Mouse (Mus musculus): Measurements from ENCODE around the gene Lypd3. TPM values are rescaled to one million over a fixed set of nuclear protein-coding genes. Genes with fewer than 3 reads are reported as not detected.

Lypd3 gene
- total RNA-seq, 1 experiment = 0.13 TPM

GRCm38 (mm10) chr7:24608561-24608960, 27.8 kb upstream of the Lypd3 start:
- TF ChIP-seq MAFK (IDR thresholded peaks at IDR 0.05; ENCODE audit: insufficient read depth, low read depth, low read length) (no peak), ZNF384 (IDR thresholded peaks at IDR 0.05; ENCODE audit: low read depth, low read length) (no peak), HCFC1 (IDR thresholded peaks at IDR 0.05; ENCODE audit: borderline replicate concordance, insufficient read depth, low read length) (no peak), CHD2 (IDR thresholded peaks at IDR 0.05; ENCODE audit: low read depth, low read length) (no peak), ZC3H11A (IDR thresholded peaks at IDR 0.05; ENCODE audit: borderline replicate concordance, low read depth, low read length) (no peak)
- no peaks in the 10 kb centered on the region; the same call in 1 of the 2 replicates for H3K36me3 ChIP-seq (ENCODE audit: control insufficient read depth, insufficient read depth, low read length, poor library complexity, severe bottlenecking)
- DNase-seq (ENCODE audit: low read depth, low spot score) = no peak
- no peaks in the 10 kb centered on the region for H3K9me3 ChIP-seq (ENCODE audit: control insufficient read depth, insufficient read depth, low read depth, low read length)
- H3K9ac ChIP-seq (ENCODE audit: insufficient read depth, low read depth, low read length, poor library complexity, severe bottlenecking) = no peak overlapping the region
- H3K4me3 ChIP-seq (ENCODE audit: insufficient read depth in 1 of 2, low read depth in 1 of 2, low read length in 2 of 2, poor library complexity in 1 of 2, severe bottlenecking in 1 of 2) = no peak overlapping the region
- in situ Hi-C loops (cut with MboI; ENCODE audit: low sequenced_read_pairs in 2 of 2, unreplicated experiment in 2 of 2) = loop anchor here in 1 of 2 experiments (25.0 kb wide), 1 partner anchor 354 kb away; the partner anchor contains the start of gene Rabac1
- no peak overlapping the region for H3K27ac ChIP-seq (ENCODE audit: insufficient read depth, low read depth, low read length, poor library complexity, severe bottlenecking)
- H3K4me1 ChIP-seq (ENCODE audit: control insufficient read depth in 2 of 2, insufficient read depth in 2 of 2, low read length in 2 of 2, poor library complexity in 1 of 2) = peaks cover 0 to 12% of the 10 kb centered on the region in 2 experiments; a peak in 2 of 4 replicates

DNA sequence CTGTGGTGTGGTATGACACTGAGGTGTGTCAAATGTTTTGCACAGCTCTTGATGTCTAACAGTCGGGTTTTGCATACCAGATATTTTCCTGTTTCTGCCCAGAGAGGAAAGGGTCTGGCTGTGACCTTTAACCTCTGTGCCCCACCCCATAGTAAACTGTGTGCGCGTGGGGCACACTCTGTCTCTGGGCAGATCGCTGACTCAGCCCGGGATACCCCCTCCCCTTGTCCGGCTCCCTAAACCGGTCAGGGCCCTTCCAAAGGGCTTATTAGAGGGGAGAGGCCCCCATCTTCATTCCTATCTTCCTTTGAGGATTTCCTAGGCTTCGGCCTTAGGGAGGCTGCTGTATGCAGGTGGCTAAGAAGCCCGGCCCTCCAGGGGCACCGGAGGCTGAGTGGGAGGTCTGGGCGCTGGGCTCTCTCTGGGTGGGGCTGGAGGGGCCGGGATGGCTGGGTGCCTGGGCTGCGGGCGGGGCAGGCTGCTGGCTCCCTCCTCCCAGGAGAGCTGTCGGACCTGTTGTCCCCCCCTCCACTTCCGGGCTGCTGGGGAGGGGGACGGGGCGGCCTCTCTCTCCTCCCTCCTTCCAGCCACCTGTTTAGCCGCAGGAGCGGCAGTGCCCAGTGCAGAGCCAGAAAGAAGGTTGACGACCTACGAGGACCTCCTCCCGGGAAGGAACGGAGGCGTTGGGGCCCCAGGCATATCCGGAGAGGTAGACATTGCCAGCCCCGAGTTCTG, 26.0 kb upstream of the Lypd3 start, which contains the start of gene Phldb3:
Phldb3 (plus strand) TSS at position 620 of the 735 bp plus-strand sequence.
- Histone ChIP-seq H3K27ac (ENCODE audit: insufficient read depth, low read depth, low read length, poor library complexity, severe bottlenecking) (no peak within 1 kb of the TSS), H3K4me3 (ENCODE audit: insufficient read depth in 1 of 2, low read depth in 1 of 2, low read length in 2 of 2, poor library complexity in 1 of 2, severe bottlenecking in 1 of 2) (peak within 1 kb of the TSS; percentile 45 to 68), H3K36me3 (ENCODE audit: control insufficient read depth, insufficient read depth, low read length, poor library complexity, severe bottlenecking) (no peaks in the 10 kb centered on the region; the same call in 1 of the 2 replicates), H3K4me1 (ENCODE audit: control insufficient read depth in 2 of 2, insufficient read depth in 2 of 2, low read length in 2 of 2, poor library complexity in 1 of 2) (peaks cover 0 to 12% of the 10 kb centered on the region in 2 experiments; a peak in 2 of 4 replicates), H3K9ac (ENCODE audit: insufficient read depth, low read depth, low read length, poor library complexity, severe bottlenecking) (peak within 1 kb of the TSS; percentile 10), H3K9me3 (ENCODE audit: control insufficient read depth, insufficient read depth, low read depth, low read length) (no peaks in the 10 kb centered on the region)
- no peak for TF ChIP-seq HCFC1 (IDR thresholded peaks at IDR 0.05; ENCODE audit: borderline replicate concordance, insufficient read depth, low read length)
- TF ChIP-seq ZC3H11A (IDR thresholded peaks at IDR 0.05; ENCODE audit: borderline replicate concordance, low read depth, low read length) = no peak
- TF ChIP-seq MAFK (IDR thresholded peaks at IDR 0.05; ENCODE audit: insufficient read depth, low read depth, low read length) = 0 out of 2 replicates have a peak, but pooled peaks have one; percentile 30
- TF ChIP-seq ZNF384 (IDR thresholded peaks at IDR 0.05; ENCODE audit: low read depth, low read length) = no peak
- DNase-seq (ENCODE audit: low read depth, low spot score) = no peak
- in situ Hi-C loops (cut with MboI; ENCODE audit: low sequenced_read_pairs in 2 of 2, unreplicated experiment in 2 of 2) = loop anchor here in 1 of 2 experiments (25.0 kb wide), 1 partner anchor 352 kb away; the partner anchor contains the start of gene Rabac1

DNA sequence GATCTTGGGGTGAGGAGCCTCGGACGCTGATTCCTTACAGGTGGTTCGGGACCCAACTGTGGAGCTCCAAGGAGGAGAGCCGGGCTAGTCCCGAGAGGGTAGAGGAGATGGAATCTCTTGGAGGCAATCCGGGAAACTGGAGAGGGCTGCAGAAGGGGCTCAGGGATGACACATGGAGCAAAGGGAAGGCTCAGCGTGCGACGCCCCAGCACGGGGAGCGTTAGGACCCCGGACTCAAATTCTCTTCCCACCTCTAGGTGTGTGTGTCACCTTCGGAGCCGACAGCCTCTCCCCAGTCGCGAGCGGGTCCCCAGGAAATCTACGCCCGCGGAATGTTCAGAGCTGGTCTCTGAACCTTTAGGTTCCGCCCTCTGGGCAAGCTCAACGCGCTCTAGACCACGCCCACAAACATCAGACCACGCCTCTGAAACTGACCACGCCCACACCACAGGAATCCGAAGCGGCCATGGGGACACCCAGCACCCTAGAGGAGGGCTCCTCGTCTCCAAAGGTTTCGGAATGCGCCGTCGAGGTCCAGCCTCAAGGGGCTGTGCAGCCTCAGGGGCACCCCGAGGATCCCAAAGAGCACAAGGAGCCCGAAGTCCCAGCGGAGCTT, 25.4 kb upstream of the Lypd3 start:
- Histone ChIP-seq H3K4me1 (ENCODE audit: control insufficient read depth in 2 of 2, insufficient read depth in 2 of 2, low read length in 2 of 2, poor library complexity in 1 of 2) (peaks cover 0 to 12% of the 10 kb centered on the region in 2 experiments; a peak in 2 of 4 replicates), H3K9ac (ENCODE audit: insufficient read depth, low read depth, low read length, poor library complexity, severe bottlenecking) (peak overlapping the region; percentile 10), H3K9me3 (ENCODE audit: control insufficient read depth, insufficient read depth, low read depth, low read length) (no peaks in the 10 kb centered on the region), H3K36me3 (ENCODE audit: control insufficient read depth, insufficient read depth, low read length, poor library complexity, severe bottlenecking) (no peaks in the 10 kb centered on the region; the same call in 1 of the 2 replicates), H3K4me3 (ENCODE audit: insufficient read depth in 1 of 2, low read depth in 1 of 2, low read length in 2 of 2, poor library complexity in 1 of 2, severe bottlenecking in 1 of 2) (peak overlapping the region; percentile 45 to 68), H3K27ac (ENCODE audit: insufficient read depth, low read depth, low read length, poor library complexity, severe bottlenecking) (no peak overlapping the region)
- in situ Hi-C loops (cut with MboI; ENCODE audit: low sequenced_read_pairs in 2 of 2, unreplicated experiment in 2 of 2) = loop anchor here in 1 of 2 experiments (25.0 kb wide), 1 partner anchor 351 kb away; the partner anchor contains the start of gene Rabac1
- DNase-seq (ENCODE audit: low read depth, low spot score) = peak; percentile 86
- TF ChIP-seq HCFC1 (IDR thresholded peaks at IDR 0.05; ENCODE audit: borderline replicate concordance, insufficient read depth, low read length) (no peak), ZC3H11A (IDR thresholded peaks at IDR 0.05; ENCODE audit: borderline replicate concordance, low read depth, low read length) (no peak)

GRCm38 (mm10) chr7:24611709-24612108, 24.6 kb upstream of the Lypd3 start:
- Histone ChIP-seq H3K27ac (ENCODE audit: insufficient read depth, low read depth, low read length, poor library complexity, severe bottlenecking) (no peak overlapping the region), H3K9ac (ENCODE audit: insufficient read depth, low read depth, low read length, poor library complexity, severe bottlenecking) (no peak overlapping the region)

More at GRCm38 (mm10) chr7:24611709-24612108, 24.6 kb upstream of the Lypd3 start:
- Histone ChIP-seq H3K4me3 (ENCODE audit: insufficient read depth in 1 of 2, low read depth in 1 of 2, low read length in 2 of 2, poor library complexity in 1 of 2, severe bottlenecking in 1 of 2) (no peak overlapping the region), H3K9me3 (ENCODE audit: control insufficient read depth, insufficient read depth, low read depth, low read length) (no peaks in the 10 kb centered on the region), H3K4me1 (ENCODE audit: control insufficient read depth in 2 of 2, insufficient read depth in 2 of 2, low read length in 2 of 2, poor library complexity in 1 of 2) (peaks cover 0 to 12% of the 10 kb centered on the region in 2 experiments; a peak in 2 of 4 replicates), H3K36me3 (ENCODE audit: control insufficient read depth, insufficient read depth, low read length, poor library complexity, severe bottlenecking) (no peaks in the 10 kb centered on the region; the same call in 1 of the 2 replicates)
- in situ Hi-C loops (cut with MboI; ENCODE audit: low sequenced_read_pairs in 2 of 2, unreplicated experiment in 2 of 2) = loop anchor here in 1 of 2 experiments (25.0 kb wide), 1 partner anchor 351 kb away; the partner anchor contains the start of gene Rabac1
- TF ChIP-seq HCFC1 (IDR thresholded peaks at IDR 0.05; ENCODE audit: borderline replicate concordance, insufficient read depth, low read length) = no peak
- no peak for TF ChIP-seq ZC3H11A (IDR thresholded peaks at IDR 0.05; ENCODE audit: borderline replicate concordance, low read depth, low read length)
- no peak for TF ChIP-seq MAFK (IDR thresholded peaks at IDR 0.05; ENCODE audit: insufficient read depth, low read depth, low read length)
- no peak for TF ChIP-seq ZNF384 (IDR thresholded peaks at IDR 0.05; ENCODE audit: low read depth, low read length)
- no peak for TF ChIP-seq CHD2 (IDR thresholded peaks at IDR 0.05; ENCODE audit: low read depth, low read length)
- no peak for DNase-seq (ENCODE audit: low read depth, low spot score)

Data from ES-E14 (cell line).